Mouse (Mus musculus) cerebellum, postnatal 14 days (tissue): Measurements from ENCODE around the gene Vps4b.
A peak's percentile ranks its signal among the peaks of the same experiment; 100 is the strongest.

Source experiments
- DNase-seq, 2 experiments: peaks; one replicate each; pipeline ENCODE4 v3.0.0; 2021; ENCODE audit warnings: mixed read lengths in 2 of 2

Gene Vps4b

GRCm38 (mm10) chr1:106796542-106796924 is at the start of gene Vps4b:
TSS of gene Vps4b (minus strand) at chr1:106796728.
- DNase-seq = peak; percentile 88 to 93

- no peak for DNase-seq
Observed at GRCm38 (mm10) chr1:106828784-106829183, 32.3 kb upstream of the Vps4b start.

GRCm38 (mm10) chr1:106822297-106822696 is 25.8 kb upstream of the Vps4b start:
- DNase-seq = peak; percentile 68 to 83

GRCm38 (mm10) chr1:106818323-106818722 is 21.8 kb upstream of the Vps4b start:
- peak; percentile 11 to 24 for DNase-seq

GRCm38 (mm10) chr1:106816766-106817165 is 20.2 kb upstream of the Vps4b start:
- no peak for DNase-seq

GRCm38 (mm10) chr1:106815265-106815664 is 18.7 kb upstream of the Vps4b start:
- no peak for DNase-seq

GRCm38 (mm10) chr1:106814864-106815263 is 18.3 kb upstream of the Vps4b start:
- DNase-seq = no peak

- no peak for DNase-seq
Observed at GRCm38 (mm10) chr1:106799931-106800330, 3.4 kb upstream of the Vps4b start.

GRCm38 (mm10) chr1:106799406-106799805 is 2.9 kb upstream of the Vps4b start:
- DNase-seq = no peak

- DNase-seq = no peak
Observed at GRCm38 (mm10) chr1:106796987-106797779, 655 bp upstream of the Vps4b start.

GRCm38 (mm10) chr1:106795634-106796541 is 640 bp downstream of the Vps4b start:
- peak; percentile 14 to 56 for DNase-seq

GRCm38 (mm10) chr1:106774896-106775295 is 21.6 kb downstream of the Vps4b start:
- no peak for DNase-seq

GRCm38 (mm10) chr1:106774092-106774491 is 22.4 kb downstream of the Vps4b start:
- no peak for DNase-seq

- no peak for DNase-seq
Observed at GRCm38 (mm10) chr1:106768773-106769172, 27.8 kb downstream of the Vps4b start.

- DNase-seq = no peak
Observed at GRCm38 (mm10) chr1:106765771-106766170, 30.8 kb downstream of the Vps4b start.

GRCm38 (mm10) chr1:106764846-106765245 is 31.7 kb downstream of the Vps4b start:
- DNase-seq = no peak

- no peak for DNase-seq
Observed at GRCm38 (mm10) chr1:106764281-106764680, 32.2 kb downstream of the Vps4b start.

GRCm38 (mm10) chr1:106760750-106761149 is 35.8 kb downstream of the Vps4b start:
- no peak for DNase-seq

- peak; percentile 96 to 97 for DNase-seq
Observed at GRCm38 (mm10) chr1:106759572-106760435, 36.7 kb downstream of the Vps4b start, which contains the start of gene Kdsr. TSS of gene Kdsr (minus strand) at chr1:106759727.

- peak; percentile 32 to 47 for DNase-seq
Observed at GRCm38 (mm10) chr1:106758734-106759571, 37.6 kb downstream of the Vps4b start.

GRCm38 (mm10) chr1:106756633-106757032 is 39.9 kb downstream of the Vps4b start:
- no peak for DNase-seq

GRCm38 (mm10) chr1:106752013-106752412 is 44.5 kb downstream of the Vps4b start:
- no peak for DNase-seq
